Mouse (Mus musculus) cerebellum, adult 8-10 months (tissue): ENCODE data around the gene Gm11214.

Experiments
- DNase-seq: peaks from one replicate; pipeline ENCODE4 v3.0.0; 2022

The Gm11214 gene

GRCm38 (mm10) chr4:63659775-63660174, 3.4 kb downstream of the Gm11214 start:
- DNase-seq = no peak

DNA sequence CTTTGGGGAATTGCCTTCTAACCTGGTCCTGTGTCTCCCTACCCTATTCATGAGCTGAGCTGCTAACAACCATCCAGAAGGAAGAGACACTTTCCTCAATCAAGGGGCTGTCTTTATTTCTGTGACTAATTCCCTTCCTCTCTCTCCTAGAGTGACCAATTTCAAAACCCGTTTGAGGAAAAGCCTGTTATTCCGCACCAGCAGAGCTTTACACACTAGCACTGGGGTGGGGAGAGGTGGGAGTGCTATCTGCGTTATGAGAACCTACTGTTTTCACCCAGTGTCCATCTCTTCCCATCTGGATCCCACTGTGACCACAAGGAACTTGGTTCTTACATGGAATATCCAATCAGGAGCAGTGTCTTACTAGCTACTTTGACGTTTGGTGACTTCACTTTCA, 4.1 kb downstream of the Gm11214 start:
- DNase-seq = no peak

GRCm38 (mm10) chr4:63654381-63654780, 8.8 kb downstream of the Gm11214 start:
- no peak for DNase-seq

- DNase-seq = no peak
Observed at GRCm38 (mm10) chr4:63643956-63644726, 19.0 kb downstream of the Gm11214 start.

DNA sequence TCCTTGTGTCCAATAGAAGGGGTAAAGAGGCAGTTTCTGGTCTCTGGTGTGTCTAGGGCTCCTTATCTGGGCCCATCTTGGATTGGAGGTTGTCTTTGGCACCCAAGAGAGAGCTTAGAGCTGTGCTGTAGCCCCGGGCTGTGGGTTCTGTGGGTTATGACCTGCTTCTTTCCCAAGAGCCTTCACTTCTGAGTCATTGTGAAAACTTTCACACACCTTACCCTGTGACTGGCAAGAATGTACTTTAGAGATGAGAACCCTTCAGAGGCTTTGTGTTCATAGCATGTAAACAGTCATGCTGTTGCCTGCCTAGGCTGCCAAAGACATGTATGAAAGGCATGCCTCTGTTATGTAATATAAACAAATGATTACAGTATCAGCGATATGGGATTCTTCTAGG, 23.3 kb downstream of the Gm11214 start:
- DNase-seq = no peak

DNA sequence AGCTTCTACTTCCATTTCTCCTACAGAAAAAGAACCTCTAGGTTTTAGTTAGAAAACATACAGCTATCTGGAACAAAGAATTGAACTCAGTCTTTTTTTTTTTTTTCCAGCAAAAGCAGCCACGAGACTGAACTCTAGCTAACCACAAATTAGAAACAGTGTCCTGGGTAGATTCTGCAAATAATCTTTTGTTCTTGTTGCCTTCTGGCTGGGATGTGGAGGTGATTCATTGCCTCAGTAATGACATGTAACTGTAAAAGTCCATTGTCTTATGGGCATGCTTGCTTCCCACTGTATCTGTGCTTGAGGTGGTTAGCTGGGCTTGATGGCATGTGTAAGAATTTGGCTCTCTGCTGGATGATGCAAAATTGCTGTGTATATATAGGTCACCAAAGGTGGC, 24.6 kb downstream of the Gm11214 start:
- DNase-seq = no peak

GRCm38 (mm10) chr4:63633181-63633580, 30.0 kb downstream of the Gm11214 start:
- no peak for DNase-seq

DNA sequence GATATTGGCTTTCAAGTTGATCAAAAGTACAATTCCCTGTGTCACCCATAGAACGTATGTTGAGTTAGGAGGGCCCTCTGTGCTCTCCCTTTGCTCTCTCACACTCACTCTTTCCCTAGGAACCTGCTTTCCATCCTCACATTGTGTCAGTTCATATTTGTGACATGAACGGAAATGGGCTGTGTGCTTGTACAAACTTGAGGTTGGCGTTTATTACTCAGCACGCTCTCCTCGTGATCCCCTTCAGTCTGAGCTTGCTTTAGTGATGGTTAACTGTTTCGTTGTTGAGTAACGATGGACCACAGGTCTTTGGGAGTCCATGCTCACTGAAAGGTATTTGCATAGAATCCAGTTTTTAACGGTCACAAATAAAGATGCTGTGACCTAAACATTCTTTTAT, 36.1 kb downstream of the Gm11214 start:
- no peak for DNase-seq

- DNase-seq = no peak
Observed at GRCm38 (mm10) chr4:63625563-63626080, 37.6 kb downstream of the Gm11214 start.

GRCm38 (mm10) chr4:63622378-63622835, 40.8 kb downstream of the Gm11214 start, which contains the start of gene Tex48:
Gene Tex48 (minus strand): TSS chr4:63622428.
- no peak for DNase-seq

- no peak for DNase-seq
Observed at GRCm38 (mm10) chr4:63621861-63622260, 41.3 kb downstream of the Gm11214 start.
